Mouse (Mus musculus) T-cell, adult 66 days (primary cell): Measurements from ENCODE around the gene Neurl4. TPM values are rescaled to one million over a fixed set of nuclear protein-coding genes. Genes with fewer than 3 reads are reported as not detected.

ENCODE experiments used
- total RNA-seq, 2 experiments: library from RNA; stranded (reverse); gene quantifications; 3 replicates in 1 of 2; 4 replicates in 1 of 2; pipeline ENCODE4 v1.2.4; 2023

The Neurl4 gene
- total RNA-seq: 10 to 100 TPM; 64.4 to 66.0 TPM

GRCm38 (mm10) chr11:69900471-69901405, at the start of gene Neurl4, which contains the start of gene 2810408A11Rik:
Gene Neurl4 (plus strand): TSS chr11:69901072.
Gene 2810408A11Rik (minus strand): TSS chr11:69900987.

GRCm38 (mm10) chr11:69858113-69858998, 42.5 kb upstream of the Neurl4 start, which contains the start of gene Tnk1:
Gene Tnk1 (minus strand): TSS chr11:69858730.

GRCm38 (mm10) chr11:69877878-69878277, 23.0 kb upstream of the Neurl4 start, which contains the start of gene Tmem95:
Gene Tmem95 (minus strand): TSS chr11:69878018.

DNA sequence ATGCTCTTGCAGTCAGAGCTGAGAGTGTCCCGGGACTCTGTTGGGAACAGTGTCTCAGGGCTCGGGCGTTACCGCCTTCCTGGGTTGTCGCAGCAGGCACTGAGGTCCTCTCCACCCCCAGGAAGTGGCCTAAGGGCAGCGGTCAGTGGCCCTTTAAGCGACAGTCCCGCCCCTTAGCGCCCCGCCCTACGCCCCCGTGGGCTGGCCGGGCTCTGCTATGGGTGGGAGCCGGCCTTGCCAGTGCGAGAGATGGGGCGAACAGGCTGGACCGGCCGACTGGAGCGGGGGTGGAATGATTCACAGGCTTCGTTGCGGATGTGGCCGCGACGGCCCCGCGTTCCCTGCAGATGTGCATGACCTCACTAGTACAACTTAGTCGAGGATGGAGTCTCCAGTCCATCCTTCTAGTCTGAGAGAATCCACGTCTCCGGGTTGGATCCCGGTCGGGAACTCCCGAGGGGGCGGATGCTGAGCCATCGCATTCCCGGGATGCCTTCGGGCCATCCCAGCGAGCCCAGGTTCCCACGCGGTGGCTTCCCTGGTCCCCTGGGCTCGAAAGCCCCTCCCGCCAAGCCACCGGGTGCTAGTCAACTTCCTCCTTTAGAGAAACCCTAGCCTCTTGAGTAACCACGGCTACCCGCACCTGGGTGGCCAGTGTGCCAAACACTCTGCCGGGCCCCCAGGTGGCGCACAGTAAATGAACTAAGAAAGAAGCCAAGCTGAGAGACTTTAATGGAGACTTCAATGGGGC, 19.8 kb upstream of the Neurl4 start, which contains the start of gene Kctd11:
Gene Kctd11 (minus strand): TSS at position 554 of the 751 bp plus-strand sequence.

DNA sequence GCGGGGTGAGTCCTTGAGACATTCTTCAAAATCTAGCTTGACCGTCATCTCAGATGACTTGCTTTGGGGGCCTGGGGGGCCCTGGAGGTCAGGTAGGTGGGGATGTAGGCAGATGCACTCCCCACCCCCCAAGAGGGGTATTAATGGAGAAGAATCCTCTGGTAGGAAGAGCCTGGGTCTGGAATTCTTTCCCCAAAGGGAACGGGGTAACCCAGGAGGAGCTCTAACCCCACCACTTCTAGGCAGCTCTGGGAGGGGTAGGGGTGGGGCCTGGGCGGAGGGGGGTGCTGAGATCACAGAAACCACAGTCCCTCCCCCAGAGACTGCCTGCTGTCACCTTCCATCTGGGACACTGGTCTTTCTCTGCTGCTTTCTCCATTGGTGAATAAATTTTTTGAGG, 5.6 kb upstream of the Neurl4 start, which contains the start of gene Acap1:
Gene Acap1 (minus strand): TSS at position 249 of the 400 bp plus-strand sequence.

GRCm38 (mm10) chr11:69913554-69914371, 12.9 kb downstream of the Neurl4 start, which contains the start of gene Gps2:
Gene Gps2 (plus strand): TSS chr11:69913888.

DNA sequence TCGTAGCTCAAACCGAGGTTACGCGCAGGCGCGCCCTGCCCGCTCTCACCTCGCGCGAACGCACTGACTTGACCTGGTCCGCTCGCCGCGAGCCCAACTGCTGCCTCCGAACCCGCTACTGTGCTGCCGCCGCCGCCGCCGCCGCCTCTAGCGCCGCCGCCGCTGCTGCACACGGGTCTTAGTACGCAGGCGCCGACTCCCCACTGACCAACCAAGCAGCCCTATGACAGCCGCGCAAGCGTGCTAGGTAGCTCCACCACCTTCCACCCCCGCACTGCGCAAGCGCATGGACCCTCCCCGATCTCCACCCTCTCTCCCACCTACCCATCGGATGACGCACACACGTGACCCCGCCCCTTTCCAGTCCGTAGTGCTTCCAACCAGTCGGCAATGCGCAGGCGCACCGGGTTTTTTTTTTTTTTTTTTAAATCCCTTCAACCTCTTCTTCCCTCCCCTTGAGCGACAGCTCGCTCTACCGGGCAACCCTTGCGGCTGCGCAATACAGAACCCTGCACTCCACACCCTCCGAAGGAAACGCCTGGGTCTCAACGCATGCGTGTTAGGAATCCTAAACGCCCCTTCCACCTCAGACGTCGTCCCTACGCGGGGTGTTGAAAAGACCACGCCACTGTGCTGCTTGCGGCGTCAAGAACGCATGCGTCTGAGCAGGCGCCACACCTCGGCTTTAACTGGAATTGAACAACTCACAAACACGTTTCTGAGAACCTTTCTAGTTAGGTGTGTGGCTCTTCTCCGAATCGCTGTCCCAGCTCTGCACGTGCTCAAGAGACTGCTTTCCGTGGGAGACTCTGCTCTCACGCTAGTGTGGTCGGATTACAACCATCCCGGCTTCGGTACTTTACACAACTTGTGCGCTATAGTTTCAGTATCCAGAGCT, 20.5 kb downstream of the Neurl4 start, which contains the start of gene Eif5a:
Gene Eif5a (minus strand): TSS at position 845 of the 898 bp plus-strand sequence.

GRCm38 (mm10) chr11:69935137-69935879, 34.4 kb downstream of the Neurl4 start, which contains the start of gene Ybx2:
Gene Ybx2 (plus strand): TSS chr11:69935796.

GRCm38 (mm10) chr11:69948066-69948762, 47.3 kb downstream of the Neurl4 start, which contains the start of gene Slc2a4:
Gene Slc2a4 (minus strand): TSS chr11:69948188.

Other genes starting within 250 kb of the Neurl4 start
- gene Sox15, start 245.8 kb upstream of the Neurl4 start, total RNA-seq: under 1 TPM; 0.71 to 0.90 TPM
- gene Mpdu1, start 238.4 kb upstream of the Neurl4 start, total RNA-seq: 10 to 100 TPM; 69.8 to 73.0 TPM
- gene Cd68, start 234.9 kb upstream of the Neurl4 start, total RNA-seq: 10 to 100 TPM; 13.1 to 17.2 TPM
- gene Eif4a1, start 228.6 kb upstream of the Neurl4 start, total RNA-seq: 100 to 1,000 TPM; 875 to 923 TPM
- gene Senp3, start 219.0 kb upstream of the Neurl4 start, total RNA-seq: 100 to 1,000 TPM in 1 of 2 experiments, 10 to 100 TPM in 1; 99.8 to 112 TPM
- gene Tnfsf13, start 215.3 kb upstream of the Neurl4 start, total RNA-seq: not detected
- gene Tnfsf12, start 205.2 kb upstream of the Neurl4 start, total RNA-seq: 1 to 10 TPM in 1 of 2 experiments, under 1 TPM in 1; 0.47 to 1.3 TPM
- gene Tnfsfm13, start 205.0 kb upstream of the Neurl4 start, total RNA-seq: under 1 TPM in 1 of 2 experiments, not detected in 1; 0.36 TPM
- gene Polr2a, start 142.4 kb upstream of the Neurl4 start, total RNA-seq: 100 to 1,000 TPM; 156 to 172 TPM
- gene Slc35g3, start 139.1 kb upstream of the Neurl4 start, total RNA-seq: not detected
- 10 to 100 TPM; 46.9 to 48.0 TPM for gene Zbtb4, start 135.2 kb upstream of the Neurl4 start, total RNA-seq
- 1 to 10 TPM; 3.7 to 4.6 TPM for gene Chrnb1, start 105.1 kb upstream of the Neurl4 start, total RNA-seq
- gene Fgf11, start 99.2 kb upstream of the Neurl4 start, total RNA-seq: not detected
- not detected for gene Tmem102, start 95.4 kb upstream of the Neurl4 start, total RNA-seq
- gene Gm39566, start 85.8 kb upstream of the Neurl4 start, total RNA-seq: not detected
- not detected for gene Spem2, start 82.6 kb upstream of the Neurl4 start, total RNA-seq
- not detected for gene Spem1, start 78.9 kb upstream of the Neurl4 start, total RNA-seq
- gene Nlgn2, start 63.3 kb upstream of the Neurl4 start, total RNA-seq: 1 to 10 TPM in 1 of 2 experiments, under 1 TPM in 1; 0.95 to 1.3 TPM
- 10 to 100 TPM; 18.6 to 19.6 TPM for gene Tmem256, start 62.6 kb upstream of the Neurl4 start, total RNA-seq
- gene Plscr3, start 54.7 kb upstream of the Neurl4 start, total RNA-seq: 10 to 100 TPM; 13.7 to 17.8 TPM
- not detected for gene Tnk1, start 42.3 kb upstream of the Neurl4 start, total RNA-seq
- gene Tmem95, start 23.1 kb upstream of the Neurl4 start, total RNA-seq: not detected
- 1 to 10 TPM; 1.5 to 2.1 TPM for gene Kctd11, start 19.7 kb upstream of the Neurl4 start, total RNA-seq
- gene Acap1, start 5.5 kb upstream of the Neurl4 start, total RNA-seq: 100 to 1,000 TPM; 462 TPM
- gene 2810408A11Rik, start 85 bp upstream of the Neurl4 start, total RNA-seq: 1 to 10 TPM; 3.5 to 3.6 TPM
- 100 to 1,000 TPM; 132 to 133 TPM for gene Gps2, start 12.8 kb downstream of the Neurl4 start, total RNA-seq
- gene Eif5a, start 20.9 kb downstream of the Neurl4 start, total RNA-seq: 100 to 1,000 TPM; 389 to 417 TPM
- gene Ybx2, start 34.7 kb downstream of the Neurl4 start, total RNA-seq: not detected
- gene Slc2a4, start 47.1 kb downstream of the Neurl4 start, total RNA-seq: not detected
- gene Cldn7, start 63.7 kb downstream of the Neurl4 start, total RNA-seq: not detected
- gene Ctdnep1, start 80.1 kb downstream of the Neurl4 start, total RNA-seq: 100 to 1,000 TPM; 113 to 123 TPM
- 10 to 100 TPM; 36.1 to 48.5 TPM for gene Elp5, start 81.4 kb downstream of the Neurl4 start, total RNA-seq
- gene Gabarap, start 90.1 kb downstream of the Neurl4 start, total RNA-seq: 100 to 1,000 TPM; 182 to 187 TPM
- gene Phf23, start 94.7 kb downstream of the Neurl4 start, total RNA-seq: 10 to 100 TPM; 64.4 to 67.2 TPM
- gene Dvl2, start 99.5 kb downstream of the Neurl4 start, total RNA-seq: 10 to 100 TPM; 40.8 to 42.1 TPM
- gene Acadvl, start 114.3 kb downstream of the Neurl4 start, total RNA-seq: 10 to 100 TPM; 62.0 to 75.3 TPM
- 10 to 100 TPM; 36.4 to 38.1 TPM for gene Dlg4, start 115.9 kb downstream of the Neurl4 start, total RNA-seq
- not detected for gene Asgr1, start 153.0 kb downstream of the Neurl4 start, total RNA-seq
- not detected for gene Asgr2, start 191.6 kb downstream of the Neurl4 start, total RNA-seq
- gene Mgl2, start 229.3 kb downstream of the Neurl4 start, total RNA-seq: not detected